Mouse (Mus musculus): ENCODE results near the gene Hcls1.

- TF ChIP-seq EP300 (IDR thresholded peaks at IDR 0.05; ENCODE audit: low read depth) (no peak), CTCF (IDR thresholded peaks at IDR 0.05; ENCODE audit: low read depth) (no peak)
Observed at GRCm38 (mm10) chr16:36987399-36987798, 52.6 kb downstream of the Hcls1 start.
